Mouse (Mus musculus): ENCODE data around the gene Ubtf.
A peak's percentile ranks its signal among the peaks of the same experiment; 100 is the strongest.

Gene Ubtf

GRCm38 (mm10) chr11:102346926-102347325 is 27.4 kb upstream of the Ubtf start:
- no peak for DNase-seq

- DNase-seq: no peak
Measured at GRCm38 (mm10) chr11:102344458-102344857, 24.9 kb upstream of the Ubtf start.

GRCm38 (mm10) chr11:102342742-102343141 is 23.2 kb upstream of the Ubtf start:
- no peak for DNase-seq

GRCm38 (mm10) chr11:102341101-102341500 is 21.6 kb upstream of the Ubtf start:
- no peak for DNase-seq

DNA sequence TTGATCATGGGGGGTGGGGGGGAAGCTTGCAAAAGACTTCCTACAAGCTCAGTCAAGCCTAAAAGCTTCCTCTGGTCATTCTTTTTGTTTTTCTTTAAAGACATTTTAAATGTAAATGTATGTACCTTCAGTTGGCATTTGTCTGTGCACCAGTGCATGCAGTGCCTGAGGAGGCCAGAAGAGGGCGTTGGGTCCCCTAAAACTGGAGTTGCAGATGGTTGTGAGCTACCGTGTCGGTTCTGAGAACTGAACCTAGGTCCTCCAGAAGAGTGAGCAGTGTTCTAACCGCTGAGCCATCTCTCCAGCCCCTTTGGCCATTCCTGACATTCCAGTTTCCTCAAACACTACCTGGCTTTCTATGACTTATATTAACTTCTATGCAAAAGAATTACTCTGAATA is 20.1 kb upstream of the Ubtf start:
- no peak for DNase-seq

- peak; percentile 84 for DNase-seq
Measured at GRCm38 (mm10) chr11:102339195-102339594, 19.7 kb upstream of the Ubtf start.

GRCm38 (mm10) chr11:102338561-102338960 is 19.0 kb upstream of the Ubtf start:
- peak; percentile 90 for DNase-seq

DNA sequence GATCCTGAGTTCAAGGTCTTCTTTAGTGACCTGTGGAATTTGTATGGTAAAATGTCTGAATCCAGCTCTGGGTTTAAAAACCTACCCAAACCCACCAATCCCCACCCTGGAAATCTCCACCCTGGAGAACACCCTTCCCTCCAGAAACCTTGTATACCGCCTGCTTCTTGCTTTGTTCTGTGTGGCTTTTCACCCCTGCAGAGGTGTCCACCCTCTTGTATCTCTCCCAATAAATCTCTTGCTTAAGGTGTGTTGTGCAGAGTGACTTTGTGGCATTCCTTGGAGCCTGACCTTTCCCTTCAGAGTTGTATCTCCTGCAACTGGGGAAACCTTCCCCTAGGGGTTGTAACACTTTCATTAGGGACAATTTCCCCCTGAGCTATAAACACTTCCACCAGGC is 18.4 kb upstream of the Ubtf start:
- DNase-seq: no peak

DNA sequence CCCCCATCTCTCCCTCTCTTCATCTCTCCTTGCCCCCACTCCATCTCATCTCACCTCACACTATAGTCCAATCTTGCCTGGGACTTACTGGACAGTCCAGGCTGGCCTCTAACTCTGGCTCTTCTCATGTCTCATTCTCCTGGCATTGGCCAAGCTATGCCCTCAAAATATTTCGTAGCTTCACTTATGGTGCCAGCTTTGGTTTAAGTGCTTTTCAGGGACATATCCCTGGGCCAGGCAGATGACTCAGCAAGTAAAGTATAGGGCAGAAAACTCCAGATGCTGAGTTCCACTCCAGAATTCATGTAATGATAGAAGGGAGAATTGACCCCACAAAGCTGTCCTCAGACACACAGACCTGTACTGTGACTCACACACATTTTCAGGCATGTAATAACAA is 16.6 kb upstream of the Ubtf start:
- DNase-seq: no peak

- DNase-seq: peak; percentile 43
Measured at GRCm38 (mm10) chr11:102334973-102335700, 15.6 kb upstream of the Ubtf start.

DNA sequence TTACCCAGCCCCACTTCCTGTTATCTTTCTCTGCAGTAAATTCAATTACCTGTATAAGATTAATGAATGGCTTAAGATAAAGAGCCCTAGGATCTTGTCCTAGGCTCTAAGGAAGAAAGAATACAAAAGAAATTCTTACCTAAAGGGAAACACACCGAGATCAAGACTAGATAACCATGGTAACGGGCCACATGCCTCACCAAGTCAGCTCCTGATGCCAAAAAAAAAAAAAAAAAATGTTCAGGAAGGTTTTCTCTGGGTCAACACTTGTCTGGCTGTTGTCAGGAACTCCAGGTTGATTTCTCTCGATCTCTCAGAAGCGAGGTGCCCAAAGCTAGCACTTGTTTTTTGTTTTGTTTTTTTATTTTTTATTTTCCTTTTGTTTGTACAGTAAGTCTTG is 14.5 kb upstream of the Ubtf start:
- DNase-seq: no peak

- DNase-seq: no peak
Measured at GRCm38 (mm10) chr11:102333061-102333460, 13.5 kb upstream of the Ubtf start.

DNA sequence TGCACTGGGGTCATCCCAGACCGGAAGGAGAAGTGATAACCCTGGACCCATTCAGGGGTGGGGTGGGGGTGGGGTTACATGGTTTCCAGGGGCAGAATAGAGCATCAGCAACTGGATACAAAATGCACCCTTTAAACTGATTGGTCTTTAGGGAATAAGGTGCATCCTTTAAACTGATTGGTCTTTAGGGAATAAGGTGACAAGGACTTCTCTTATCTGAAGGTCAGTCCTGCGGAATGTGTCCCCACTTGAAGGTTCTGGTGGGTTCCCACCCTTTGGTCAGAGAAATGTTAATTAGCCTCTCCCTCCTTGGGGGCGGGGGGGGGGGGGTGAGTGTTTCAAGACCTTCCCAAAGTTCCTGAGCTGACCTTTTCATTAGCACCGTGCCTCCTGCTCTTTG is 12.3 kb upstream of the Ubtf start:
- DNase-seq: no peak

DNA sequence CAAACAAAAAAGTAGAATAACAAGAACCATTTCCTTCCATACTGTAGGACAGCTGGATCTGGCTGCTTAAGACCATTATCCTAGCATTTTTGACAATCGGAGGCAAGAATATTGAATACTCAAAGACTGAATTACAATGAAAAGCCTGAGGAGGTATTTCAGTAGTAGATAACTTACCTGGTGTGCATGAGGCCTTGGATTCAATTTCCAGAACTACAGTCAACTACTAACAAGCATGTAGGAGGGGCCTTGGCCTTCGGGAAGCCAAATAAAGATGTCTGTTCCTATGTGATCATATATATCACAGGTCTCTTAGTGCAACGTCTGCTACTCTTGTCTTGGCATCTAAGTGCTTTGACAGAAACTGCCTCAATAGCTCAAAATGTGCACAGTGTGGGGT is 10.5 kb upstream of the Ubtf start:
- DNase-seq: no peak

- DNase-seq: no peak
Measured at GRCm38 (mm10) chr11:102329518-102329917, 10.0 kb upstream of the Ubtf start.

DNA sequence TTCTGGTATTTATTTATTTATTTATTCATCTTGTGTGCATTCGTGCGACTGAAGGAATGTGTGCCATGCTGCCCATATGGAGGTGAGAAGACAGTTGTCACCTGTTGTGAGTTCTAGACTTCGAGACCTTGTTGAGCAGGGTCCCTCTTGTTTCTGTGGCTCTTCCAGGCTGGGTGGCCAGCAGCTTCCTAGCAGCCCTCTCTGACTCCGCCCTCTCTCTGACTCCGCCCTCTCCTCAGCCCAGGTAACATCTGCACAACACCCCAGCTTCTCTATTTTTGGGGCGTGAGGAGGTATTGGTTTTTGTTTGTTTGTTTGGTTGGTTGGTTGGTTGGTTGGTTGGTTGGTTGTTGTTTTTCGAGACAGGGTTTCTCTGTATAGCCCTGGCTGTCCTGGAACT is 8.3 kb upstream of the Ubtf start:
- DNase-seq: no peak

DNA sequence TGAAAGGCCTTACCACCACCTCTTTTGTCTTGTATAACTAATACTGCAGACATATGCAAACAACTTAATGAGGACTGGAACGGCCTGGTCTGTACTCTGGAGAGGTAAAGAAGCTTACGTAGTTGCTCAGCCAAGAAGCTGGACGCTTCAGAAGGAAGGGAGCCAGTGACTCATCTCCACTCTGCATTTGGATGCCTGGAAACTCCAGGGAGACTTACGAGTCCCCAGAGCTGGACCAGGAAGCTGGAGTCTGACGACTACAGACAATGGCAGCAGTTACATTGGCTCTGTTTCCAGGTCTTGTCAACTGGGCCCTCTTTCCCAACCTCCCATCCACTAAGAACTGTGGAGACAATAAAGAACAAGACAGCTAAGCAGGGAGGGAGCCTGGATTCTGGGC is 7.7 kb upstream of the Ubtf start:
- DNase-seq: no peak

DNA sequence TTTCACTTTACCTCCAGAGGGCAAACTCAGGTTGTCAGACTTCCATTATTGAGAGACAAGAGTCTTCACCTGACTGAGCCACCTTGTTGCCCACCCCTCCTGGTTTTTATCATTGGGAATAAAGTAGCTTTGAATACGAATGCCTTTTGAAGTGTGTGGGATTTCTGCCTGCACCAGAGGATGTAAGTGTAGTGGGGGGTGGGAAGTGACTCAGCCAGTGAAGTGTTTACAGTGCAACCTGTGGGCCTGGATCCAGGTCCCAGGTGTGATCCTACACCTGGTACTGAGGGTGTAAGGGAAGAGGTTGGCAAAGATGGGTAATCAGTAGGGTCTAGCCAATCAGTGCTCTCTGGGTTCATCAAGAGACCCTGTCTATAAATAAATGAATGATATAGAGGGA is 4.0 kb upstream of the Ubtf start:
- no peak for DNase-seq

DNA sequence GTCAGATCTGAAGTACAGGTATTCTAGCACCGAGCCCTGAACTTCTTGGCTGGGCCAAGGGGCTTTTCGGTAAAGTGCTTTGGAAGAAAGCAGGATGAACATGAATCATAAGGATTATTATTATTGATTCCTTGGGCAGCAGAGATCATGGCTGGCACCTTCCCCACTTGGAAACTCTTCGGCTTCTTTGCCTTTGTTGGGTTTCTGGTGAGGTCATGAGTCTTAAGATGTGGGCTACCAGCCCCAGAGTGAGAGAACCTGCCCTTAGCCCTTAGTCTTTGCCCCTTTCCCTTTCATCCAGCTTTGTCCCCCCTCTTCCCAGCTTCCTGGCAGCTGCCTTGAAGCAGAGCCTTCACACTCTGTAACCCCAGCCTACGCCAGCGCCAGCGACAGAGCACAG is 2.4 kb upstream of the Ubtf start:
- DNase-seq: no peak

- DNase-seq: peak; percentile 75
Measured at GRCm38 (mm10) chr11:102320686-102321005, 1.1 kb upstream of the Ubtf start.

- DNase-seq: peak; percentile 86
Measured at GRCm38 (mm10) chr11:102319941-102320685, 571 bp upstream of the Ubtf start.

- DNase-seq: peak; percentile 66
Measured at GRCm38 (mm10) chr11:102318576-102319409, 749 bp downstream of the Ubtf start.

DNA sequence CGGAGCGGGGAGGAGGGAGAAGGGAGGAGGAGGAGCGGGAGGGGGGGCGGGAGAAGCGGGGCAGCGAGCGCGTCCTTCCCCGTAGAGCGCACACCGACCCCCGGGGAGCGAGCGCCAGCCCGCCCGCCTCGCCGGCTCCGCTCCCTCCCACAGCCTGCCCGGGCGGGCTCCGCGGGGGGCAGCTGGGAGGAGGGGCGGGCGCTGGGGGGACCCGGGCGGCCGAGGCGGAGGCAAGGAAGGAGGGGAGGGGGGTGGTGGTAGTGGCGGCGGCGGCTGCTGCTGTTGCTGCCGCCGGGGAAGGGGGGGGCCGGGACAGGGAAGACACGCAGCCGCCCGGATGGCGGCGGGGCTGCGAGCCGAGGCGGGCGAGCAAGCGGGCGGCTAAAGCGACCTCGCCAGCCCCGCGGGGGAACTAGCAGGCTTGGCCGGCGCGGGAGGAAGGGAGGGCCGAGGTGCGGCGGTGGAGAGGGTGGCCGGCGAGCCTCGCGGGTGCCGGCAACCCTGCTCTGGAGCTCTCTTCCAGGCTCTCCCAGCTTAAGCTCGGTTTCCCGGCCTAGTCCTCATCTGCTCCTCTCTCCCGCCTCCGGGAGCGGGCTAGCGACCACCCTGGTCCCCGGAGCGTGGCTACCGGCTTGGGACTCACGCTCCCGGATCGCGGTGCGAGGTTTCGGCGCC is 1.5 kb downstream of the Ubtf start:
- peak; percentile 76 for DNase-seq
